Mouse (Mus musculus): Measurements from ENCODE around the gene Fkbp1b.
"Not testable (repeated sequence)": the region's sequence is repeated elsewhere in the genome, so short reads cannot be mapped to it uniquely, and the experiment has no call there.

The Fkbp1b gene

GRCm38 (mm10) chr12:4841392-4841887, at the start of gene Fkbp1b:
Fkbp1b (minus strand) TSS chr12:4841591.
- peak; percentile 56 for DNase-seq

GRCm38 (mm10) chr12:4889891-4890290, 48.5 kb upstream of the Fkbp1b start:
- no peak for DNase-seq

- no peak for DNase-seq
Measured at GRCm38 (mm10) chr12:4889251-4889650, 47.9 kb upstream of the Fkbp1b start.

- DNase-seq = no peak
Measured at GRCm38 (mm10) chr12:4888739-4889138, 47.3 kb upstream of the Fkbp1b start.

- not testable (repeated sequence) for DNase-seq
Measured at GRCm38 (mm10) chr12:4886581-4886980, 45.2 kb upstream of the Fkbp1b start.

- DNase-seq = no peak
Measured at GRCm38 (mm10) chr12:4885062-4885461, 43.7 kb upstream of the Fkbp1b start.

DNA sequence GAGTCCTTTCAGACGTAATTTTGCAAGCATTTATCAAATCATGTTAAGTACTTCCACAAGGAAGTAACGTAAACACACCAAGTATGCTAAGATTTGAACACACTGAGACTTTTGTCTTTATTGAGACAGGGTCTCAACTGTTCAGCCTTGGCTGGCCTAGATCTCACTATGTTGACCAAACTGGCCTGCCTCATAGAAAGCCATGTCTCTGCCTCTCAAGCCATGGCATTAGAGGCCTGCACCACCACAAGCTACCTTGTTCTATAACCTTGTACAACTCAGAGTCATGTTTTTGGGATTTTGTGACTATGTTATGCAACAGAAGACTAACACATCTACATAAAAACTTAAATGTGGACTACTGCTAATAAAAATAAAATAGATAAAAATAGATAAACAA, 40.7 kb upstream of the Fkbp1b start:
- no peak for DNase-seq

DNA sequence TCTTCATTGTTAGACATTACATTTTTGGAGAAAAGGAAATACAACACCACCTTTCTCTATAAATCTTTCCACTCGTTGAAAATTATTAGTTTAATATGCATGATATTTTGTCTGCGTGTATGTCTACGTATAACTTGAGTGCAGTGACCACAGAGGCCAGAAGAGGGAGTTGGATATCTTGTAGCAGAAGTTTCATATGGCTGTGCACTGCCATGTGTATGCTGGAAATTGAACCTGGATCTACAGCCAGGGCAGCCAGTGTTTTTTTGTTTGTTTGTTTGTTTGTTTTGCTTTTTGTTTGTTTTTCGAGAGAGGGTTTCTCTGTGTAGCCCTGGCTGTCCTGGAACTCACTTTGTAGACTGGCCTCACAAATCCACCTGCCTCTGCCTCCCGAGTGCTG, 37.7 kb upstream of the Fkbp1b start:
- DNase-seq = no peak

GRCm38 (mm10) chr12:4878296-4878783, 36.9 kb upstream of the Fkbp1b start:
- no peak for DNase-seq

GRCm38 (mm10) chr12:4875623-4876022, 34.2 kb upstream of the Fkbp1b start:
- no peak for DNase-seq

- peak; percentile 49 for DNase-seq
Measured at GRCm38 (mm10) chr12:4874161-4874927, 33.0 kb upstream of the Fkbp1b start, which contains the start of gene Mfsd2b. Mfsd2b (minus strand) TSS chr12:4874359.

- no peak for DNase-seq
Measured at GRCm38 (mm10) chr12:4873531-4873930, 32.1 kb upstream of the Fkbp1b start.

DNA sequence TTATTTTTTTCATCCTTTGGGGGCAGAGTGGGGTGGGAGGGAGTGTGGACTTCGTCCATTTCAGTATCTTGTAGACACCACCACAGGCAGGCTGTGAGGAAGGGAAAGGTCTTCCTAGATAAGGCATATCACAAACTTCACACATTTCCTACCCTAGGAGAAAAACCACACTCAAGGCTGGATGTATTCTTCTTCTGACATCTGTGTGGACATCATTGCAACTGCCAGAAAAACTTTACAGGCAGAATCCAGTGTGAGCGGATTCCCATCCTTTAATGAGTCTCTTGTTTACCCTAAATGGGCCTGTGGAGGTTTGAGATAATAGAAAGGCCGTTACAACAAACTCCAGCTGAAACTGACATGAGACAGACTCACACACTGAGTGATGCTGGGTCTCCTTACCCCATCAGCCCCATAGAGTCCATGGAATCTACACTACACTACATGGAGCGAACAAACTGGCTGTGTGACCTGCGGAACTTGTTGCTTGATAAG, 31.6 kb upstream of the Fkbp1b start:
- no peak for DNase-seq

DNA sequence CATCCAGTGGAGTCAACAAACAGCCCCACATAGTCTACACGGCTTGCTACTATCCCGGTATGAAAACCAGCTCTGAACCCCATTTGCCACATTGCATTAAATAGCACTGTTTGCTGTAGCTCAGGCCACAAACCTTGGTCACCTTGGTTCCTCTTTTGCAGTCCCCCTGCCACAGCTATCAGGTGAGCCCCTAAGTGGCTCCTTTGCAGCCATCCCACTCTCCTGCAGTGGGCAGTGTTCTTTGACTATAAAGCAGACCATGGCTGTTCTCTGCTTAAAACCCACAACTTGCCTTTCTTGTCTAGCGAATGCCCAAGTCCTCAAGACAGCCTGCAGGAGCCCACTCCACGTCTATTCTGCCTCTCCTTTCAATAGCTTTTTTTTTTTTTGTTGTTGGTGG, 30.9 kb upstream of the Fkbp1b start:
- DNase-seq = no peak

DNA sequence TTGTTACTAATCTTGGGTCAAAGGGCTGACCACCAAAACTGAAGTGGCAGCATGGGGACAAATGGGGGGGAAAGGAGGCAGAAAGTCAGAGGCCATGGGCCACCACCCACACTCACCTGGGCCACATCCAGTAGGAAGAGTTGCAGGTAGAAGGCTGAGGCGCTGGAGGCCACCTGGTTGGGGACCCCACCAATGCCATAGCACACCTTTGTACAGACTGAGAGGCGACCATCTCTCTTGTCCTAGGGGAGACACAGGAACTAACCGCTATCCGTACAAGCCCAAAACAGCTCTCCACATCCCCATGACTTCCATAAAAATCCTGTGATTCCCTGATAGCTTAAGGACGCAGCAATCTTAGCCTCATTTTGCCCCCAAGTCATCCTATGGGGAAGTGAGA, 29.9 kb upstream of the Fkbp1b start:
- no peak for DNase-seq

DNA sequence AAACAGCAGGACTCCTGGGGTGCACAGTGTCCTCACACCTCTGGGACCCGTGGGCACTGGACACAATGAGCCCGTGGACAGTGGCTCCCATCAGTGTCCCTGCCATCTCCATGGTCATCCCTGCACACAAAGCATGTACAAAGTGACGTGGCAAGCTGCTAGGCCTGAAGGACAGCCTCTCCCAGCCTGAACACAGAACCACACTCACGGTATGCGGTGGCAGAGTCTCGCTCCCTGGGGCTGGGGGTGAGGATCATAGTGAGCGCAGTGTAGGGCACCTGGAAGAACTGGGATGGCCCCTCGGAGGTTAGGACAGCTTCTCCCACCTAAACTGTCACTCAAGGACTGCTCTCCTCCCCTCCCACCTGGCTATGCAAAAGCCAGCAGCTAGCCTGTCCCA, 27.5 kb upstream of the Fkbp1b start:
- no peak for DNase-seq

GRCm38 (mm10) chr12:4864338-4864690, 22.9 kb upstream of the Fkbp1b start:
- DNase-seq = peak; percentile 69

DNA sequence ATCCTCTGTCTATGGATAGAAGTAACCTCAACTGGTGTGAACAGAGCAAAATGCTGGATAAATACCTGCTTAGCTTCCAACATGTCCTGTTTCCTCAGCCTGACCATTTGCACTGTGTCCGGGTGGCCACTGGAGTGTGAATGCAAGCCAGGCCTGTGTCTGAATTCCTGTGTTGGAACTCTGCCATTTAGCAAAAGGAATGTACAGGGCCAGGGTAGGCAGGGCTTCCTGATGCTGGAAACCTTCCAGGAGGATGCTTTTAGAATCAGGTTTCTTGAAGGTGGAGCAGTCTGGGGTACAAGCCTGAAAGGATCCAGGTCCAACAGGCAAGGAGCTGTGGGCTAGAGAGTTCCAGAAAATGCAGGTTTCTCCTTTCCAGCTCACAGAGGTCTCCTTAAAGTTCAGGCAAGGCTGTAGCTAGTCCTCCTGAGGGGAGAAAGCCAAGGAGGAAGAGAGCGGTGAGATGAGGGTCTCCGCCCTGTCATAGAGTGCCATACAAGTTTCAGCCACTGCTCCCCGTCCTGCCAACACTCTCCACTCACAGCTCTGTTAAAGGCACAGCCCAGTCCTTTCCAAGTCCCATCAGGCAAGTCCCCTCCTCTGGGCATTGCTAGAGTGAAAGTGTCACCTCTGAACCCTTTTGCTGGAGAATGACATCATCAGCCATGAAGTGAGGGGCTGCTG, 22.4 kb upstream of the Fkbp1b start:
- no peak for DNase-seq

GRCm38 (mm10) chr12:4862672-4863071, 21.3 kb upstream of the Fkbp1b start:
- no peak for DNase-seq

GRCm38 (mm10) chr12:4859241-4859914, 18.0 kb upstream of the Fkbp1b start:
- no peak for DNase-seq

GRCm38 (mm10) chr12:4856834-4857233, 15.4 kb upstream of the Fkbp1b start:
- DNase-seq = no peak

- DNase-seq = no peak
Measured at GRCm38 (mm10) chr12:4856160-4856559, 14.8 kb upstream of the Fkbp1b start.

DNA sequence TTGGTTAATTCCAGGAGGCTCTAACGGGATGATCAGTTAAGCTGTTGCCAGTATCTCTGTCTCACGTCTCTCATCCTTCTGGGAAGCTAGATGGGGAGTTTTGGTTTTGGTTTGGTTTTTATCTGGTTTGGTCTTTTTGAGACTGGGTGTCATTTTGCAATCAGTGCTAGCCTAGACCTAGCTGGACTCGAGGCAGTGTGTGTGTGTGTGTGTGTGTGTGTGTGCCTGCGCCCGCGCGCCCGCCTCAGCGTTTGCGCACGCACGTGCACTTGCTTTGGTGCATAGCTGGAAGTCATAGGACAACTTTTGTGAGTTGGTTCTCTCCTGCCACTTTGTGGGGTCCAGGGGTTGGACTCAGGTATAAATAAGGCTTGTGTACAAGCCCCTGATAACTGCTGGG, 2.4 kb upstream of the Fkbp1b start:
- DNase-seq = no peak

Measured in right cerebral cortex, adult 18-20 months (tissue).